ENCODE assay signal across 19 mouse cellular contexts in the genomic region with DNA sequence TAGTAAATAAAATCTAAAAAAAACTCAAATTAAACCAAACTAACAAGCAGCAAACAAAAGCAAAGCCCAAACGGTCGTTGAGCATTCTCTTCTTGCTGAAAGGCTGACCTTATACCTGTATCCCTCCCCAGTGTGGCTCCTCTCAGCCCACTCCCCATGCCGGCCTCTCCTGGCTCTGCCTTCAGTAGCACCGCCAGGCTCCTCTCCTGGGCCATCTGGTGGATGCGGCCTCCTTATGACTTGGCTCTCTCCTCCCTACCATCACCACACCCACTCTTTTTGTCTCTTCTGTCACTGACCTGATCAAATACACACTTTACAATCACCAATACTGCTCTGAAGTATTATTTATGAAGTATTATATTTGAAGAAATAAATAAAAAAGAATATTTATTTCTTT.
DNase-seq lines count a peak whose midpoint lies in the region; ATAC-seq lines count a peak whose summit lies in the region.
"Had no signal": no experiment of that assay in that cellular context is flagged by ENCODE, and none has a peak within 500 bp of the region (broad histone marks: within the 10 kb centered on the region; RNA-seq: fewer than 3 reads in every experiment).

No protein-coding gene starts in this region.

- DNase-seq in brain, adult 2 months (ENCODE audit: low read depth, low spot score), result peak; percentile 87
- peak; percentile 68 for DNase-seq in cerebellum, adult 11 months
- peak; percentile 75 for DNase-seq in cerebellum, adult 8-10 months
- DNase-seq in cerebellum, postnatal 14 days, result peak; percentile 85 to 88
- DNase-seq in embryo, embryonic 11 days, result no peak
- DNase-seq in heart, embryonic 10.5 days (ENCODE audit: low spot score), result no peak
- DNase-seq: adrenal gland, adult 8-10 months; adrenal gland, postnatal 36 days; gastrocnemius, postnatal 25 days; heart, postnatal 10 days; heart, postnatal 4 days; kidney, adult 11 months; kidney, adult 9 months had no signal

- ATAC-seq in midbrain, embryonic 15.5 days (replicated peaks), result no peak
- ATAC-seq: forebrain, embryonic 16.5 days; hindbrain, postnatal 0 days had no signal

- H3K9me3 ChIP-seq in heart, embryonic 10.5 days, result no peaks in the 10 kb centered on the region
- no peaks in the 10 kb centered on the region for H3K9me3 ChIP-seq in midbrain, embryonic 15.5 days
- H3K9me3 ChIP-seq: embryonic facial prominence, embryonic 13.5 days; forebrain, embryonic 12.5 days; hindbrain, embryonic 13.5 days had no signal

- H3K4me3 ChIP-seq in heart, embryonic 10.5 days, result no peak overlapping the region
- H3K4me3 ChIP-seq in midbrain, embryonic 15.5 days, result no peak overlapping the region
- H3K4me3 ChIP-seq: embryonic facial prominence, embryonic 13.5 days; forebrain, embryonic 12.5 days; hindbrain, embryonic 13.5 days had no signal

- 82% methylated on average over 5 of the region's 5 CpGs for WGBS in heart, embryonic 10.5 days
- WGBS in midbrain, embryonic 15.5 days, result 90% methylated on average over 5 of the region's 5 CpGs

- no peaks in the 10 kb centered on the region for H3K27me3 ChIP-seq in heart, embryonic 10.5 days (ENCODE audit: insufficient read depth, poor library complexity, severe bottlenecking)
- no peaks in the 10 kb centered on the region for H3K27me3 ChIP-seq in midbrain, embryonic 15.5 days (replicated peaks)
- H3K27me3 ChIP-seq: embryonic facial prominence, embryonic 13.5 days; forebrain, embryonic 12.5 days; hindbrain, embryonic 13.5 days had no signal

- H3K36me3 ChIP-seq in heart, embryonic 10.5 days, result peaks cover 25% of the 10 kb centered on the region
- no peaks in the 10 kb centered on the region for H3K36me3 ChIP-seq in midbrain, embryonic 15.5 days (replicated peaks)
- H3K36me3 ChIP-seq: forebrain, embryonic 12.5 days had no signal

- peaks cover 12% of the 10 kb centered on the region for H3K4me1 ChIP-seq in heart, embryonic 10.5 days
- no peaks in the 10 kb centered on the region for H3K4me1 ChIP-seq in midbrain, embryonic 15.5 days
- H3K4me1 ChIP-seq: forebrain, embryonic 12.5 days; hindbrain, embryonic 13.5 days had no signal

- H3K4me2 ChIP-seq in midbrain, embryonic 15.5 days, result no peak overlapping the region
- H3K4me2 ChIP-seq: embryonic facial prominence, embryonic 13.5 days; forebrain, embryonic 12.5 days; hindbrain, embryonic 13.5 days had no signal

- no peak overlapping the region for H3K9ac ChIP-seq in midbrain, embryonic 15.5 days
- H3K9ac ChIP-seq: embryonic facial prominence, embryonic 13.5 days; forebrain, embryonic 12.5 days; hindbrain, embryonic 13.5 days had no signal

- H3K27ac ChIP-seq in heart, embryonic 10.5 days, result no peak overlapping the region
- no peak overlapping the region for H3K27ac ChIP-seq in midbrain, embryonic 15.5 days
- H3K27ac ChIP-seq: embryonic facial prominence, embryonic 13.5 days; forebrain, embryonic 12.5 days; hindbrain, embryonic 13.5 days; hindbrain, postnatal 0 days had no signal

Comparison
In these comparisons a context has a peak if more than half of its experiments do, and no peak if none do; other contexts are left out.
1. DNase-seq: peak in brain, adult 2 months (single experiment), cerebellum, adult 11 months (single experiment), cerebellum, adult 8-10 months (single experiment) and cerebellum, postnatal 14 days (2 of 2); none in embryo, embryonic 11 days (single experiment) and heart, embryonic 10.5 days (single experiment).